Mouse (Mus musculus): ENCODE data around the gene Tanc1. TPM values are rescaled to one million over a fixed set of nuclear protein-coding genes. Genes with fewer than 3 reads are reported as not detected.

Gene Tanc1
- polyA plus RNA-seq, 1 experiment from 2014 or later, result 29.8 TPM

DNA sequence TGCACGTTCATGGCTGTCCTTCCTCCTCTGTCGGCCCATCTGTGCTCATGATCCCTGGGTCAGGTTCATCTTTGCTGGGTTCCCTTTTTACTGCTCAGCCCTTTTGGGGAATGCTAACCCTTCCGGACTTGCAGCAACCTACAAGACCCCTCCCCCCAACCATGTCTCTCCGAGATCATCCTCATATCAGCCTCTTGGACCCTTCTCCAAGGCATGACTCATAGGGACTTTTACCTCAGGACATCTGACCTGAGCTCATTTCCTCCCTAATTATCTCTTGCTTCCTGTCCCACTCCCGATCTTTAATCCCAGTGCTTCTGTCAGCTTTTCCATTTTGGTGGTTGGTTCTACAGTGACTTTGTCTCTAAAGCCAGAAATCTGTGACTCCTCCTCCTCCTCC lies 68.9 kb downstream of the Tanc1 start:
- Histone ChIP-seq H3K4me2 (ENCODE audit: low read length) (no peak overlapping the region), H3K9me3 (replicated peaks; ENCODE audit: low read length) (no peaks in the 10 kb centered on the region), H3K4me1 (replicated peaks; ENCODE audit: insufficient read depth, low read length) (peaks cover 18% of the 10 kb centered on the region), H3K27me3 (ENCODE audit: insufficient read depth, low read length) (no peaks in the 10 kb centered on the region), H3K36me3 (ENCODE audit: insufficient read depth, low read length) (no peaks in the 10 kb centered on the region), H3K9ac (ENCODE audit: low read depth, low read length) (no peak overlapping the region), H3K27ac (no peak overlapping the region), H3K4me3 (replicated peaks; ENCODE audit: low read depth, low read length) (no peak overlapping the region)
- no peak for TF ChIP-seq CTCF (IDR thresholded peaks at IDR 0.05; ENCODE audit: low read depth)
- WGBS, result 58% methylated on average over 5 of the region's 5 CpGs
- no peak for DNase-seq (ENCODE audit: low spot score)
- ATAC-seq (replicated peaks; ENCODE audit: low FRiP score, low read depth), result no peak

DNA sequence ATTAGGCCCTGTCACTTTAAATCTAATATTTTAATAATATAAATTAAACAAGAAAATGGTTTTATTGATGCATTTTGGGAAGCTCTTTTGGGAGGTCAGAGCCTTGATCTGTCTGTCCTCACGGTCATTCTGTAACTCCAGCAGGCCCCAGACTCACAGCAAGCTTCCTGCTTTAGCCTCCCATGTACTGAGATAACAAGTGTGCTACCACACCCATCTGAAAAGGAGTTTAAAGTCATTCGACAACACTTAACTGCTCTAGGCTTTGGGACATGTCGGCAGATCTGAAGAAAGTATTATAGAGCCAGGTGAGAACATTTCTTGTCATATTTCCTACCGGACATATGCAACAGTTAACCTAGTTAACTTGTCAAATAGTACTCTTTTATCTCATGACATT lies 69.3 kb downstream of the Tanc1 start:
- no peak overlapping the region for H3K9ac ChIP-seq (ENCODE audit: low read depth, low read length)
- no peak overlapping the region for H3K4me2 ChIP-seq (ENCODE audit: low read length)
- 78% methylated on average over 4 of the region's 4 CpGs for WGBS
- no peaks in the 10 kb centered on the region for H3K27me3 ChIP-seq (ENCODE audit: insufficient read depth, low read length)
- no peak for TF ChIP-seq CTCF (IDR thresholded peaks at IDR 0.05; ENCODE audit: low read depth)
- H3K9me3 ChIP-seq (replicated peaks; ENCODE audit: low read length), result no peaks in the 10 kb centered on the region
- H3K4me3 ChIP-seq (replicated peaks; ENCODE audit: low read depth, low read length), result no peak overlapping the region
- ATAC-seq (replicated peaks; ENCODE audit: low FRiP score, low read depth) (no peak), DNase-seq (ENCODE audit: low spot score) (no peak)
- H3K36me3 ChIP-seq (ENCODE audit: insufficient read depth, low read length), result no peaks in the 10 kb centered on the region
- no peak overlapping the region for H3K27ac ChIP-seq
- peaks cover 14% of the 10 kb centered on the region for H3K4me1 ChIP-seq (replicated peaks; ENCODE audit: insufficient read depth, low read length)

DNA sequence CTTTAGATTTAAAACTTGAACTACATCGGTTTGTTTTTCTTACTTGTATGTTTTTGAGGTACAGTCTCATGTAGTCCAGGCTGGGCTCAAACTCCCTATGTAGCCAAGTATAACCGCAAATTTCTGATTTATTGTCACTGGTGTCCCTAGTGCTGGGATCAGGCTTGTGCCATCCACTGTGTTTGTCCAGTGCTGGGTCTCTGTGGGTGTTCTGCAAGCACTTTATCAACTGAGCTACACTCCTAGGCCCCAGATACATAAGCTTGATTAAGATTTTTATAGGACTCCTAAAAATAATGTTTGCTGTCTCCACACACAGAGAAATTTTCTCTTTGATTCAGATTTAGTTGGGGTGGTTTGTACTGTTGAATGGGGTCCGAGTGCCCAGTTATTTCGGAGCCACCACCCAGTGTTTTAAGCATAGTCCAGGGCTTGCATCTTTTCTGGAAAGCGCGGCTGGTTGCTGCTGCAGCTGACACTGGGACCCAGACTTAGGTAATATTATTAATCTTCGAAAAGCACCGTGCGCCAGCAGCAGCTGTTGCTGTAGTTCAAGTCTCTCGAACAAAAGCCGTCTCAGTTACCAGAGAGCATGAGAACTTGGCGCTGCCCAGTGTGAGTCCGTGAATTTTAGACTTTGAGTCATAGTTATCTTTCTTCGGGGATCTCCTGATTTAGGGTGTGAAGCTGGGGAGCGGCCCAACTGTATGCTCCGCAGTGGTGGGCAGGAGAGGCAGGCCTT lies 73.2 kb downstream of the Tanc1 start:
- WGBS, result 74% methylated on average over 16 of the region's 16 CpGs
- no peak for ATAC-seq (replicated peaks; ENCODE audit: low FRiP score, low read depth)
- H3K4me2 ChIP-seq (ENCODE audit: low read length), result no peak overlapping the region
- no peaks in the 10 kb centered on the region for H3K9me3 ChIP-seq (replicated peaks; ENCODE audit: low read length)
- H3K4me1 ChIP-seq (replicated peaks; ENCODE audit: insufficient read depth, low read length), result peaks cover 9% of the 10 kb centered on the region; the same call in 1 of the 2 replicates
- H3K4me3 ChIP-seq (replicated peaks; ENCODE audit: low read depth, low read length), result no peak overlapping the region
- no peak for TF ChIP-seq CTCF (IDR thresholded peaks at IDR 0.05; ENCODE audit: low read depth)
- H3K9ac ChIP-seq (ENCODE audit: low read depth, low read length), result no peak overlapping the region
- H3K27ac ChIP-seq, result no peak overlapping the region
- no peaks in the 10 kb centered on the region for H3K27me3 ChIP-seq (ENCODE audit: insufficient read depth, low read length)
- DNase-seq (ENCODE audit: low spot score), result no peak
- no peaks in the 10 kb centered on the region for H3K36me3 ChIP-seq (ENCODE audit: insufficient read depth, low read length)

DNA sequence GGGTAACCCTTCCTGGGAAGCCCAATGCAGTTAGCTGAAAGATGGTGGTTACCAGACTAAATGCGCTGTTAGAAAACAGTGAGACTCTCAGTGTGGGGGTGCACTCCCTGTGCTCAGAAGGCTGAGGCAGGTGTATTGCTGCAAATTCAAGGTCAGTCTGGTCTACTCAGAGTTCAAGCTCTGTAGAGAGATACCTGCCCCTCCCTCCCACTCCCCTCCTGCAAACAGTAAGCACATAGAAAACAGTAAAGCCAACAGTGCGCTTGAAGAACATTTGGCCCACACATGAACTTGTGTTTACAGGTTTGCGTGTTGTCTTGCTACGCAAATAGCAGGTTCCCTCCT lies 73.7 kb downstream of the Tanc1 start:
- no peak for DNase-seq (ENCODE audit: low spot score)
- Histone ChIP-seq H3K27me3 (ENCODE audit: insufficient read depth, low read length) (no peaks in the 10 kb centered on the region), H3K27ac (no peak overlapping the region), H3K4me2 (ENCODE audit: low read length) (no peak overlapping the region), H3K36me3 (ENCODE audit: insufficient read depth, low read length) (no peaks in the 10 kb centered on the region), H3K4me1 (replicated peaks; ENCODE audit: insufficient read depth, low read length) (peaks cover 7% of the 10 kb centered on the region; the same call in 1 of the 2 replicates), H3K9ac (ENCODE audit: low read depth, low read length) (no peak overlapping the region), H3K9me3 (replicated peaks; ENCODE audit: low read length) (no peaks in the 10 kb centered on the region), H3K4me3 (replicated peaks; ENCODE audit: low read depth, low read length) (no peak overlapping the region)
- WGBS, result 92% methylated on average over 4 of the region's 4 CpGs
- ATAC-seq (replicated peaks; ENCODE audit: low FRiP score, low read depth), result no peak
- no peak for TF ChIP-seq CTCF (IDR thresholded peaks at IDR 0.05; ENCODE audit: low read depth)

DNA sequence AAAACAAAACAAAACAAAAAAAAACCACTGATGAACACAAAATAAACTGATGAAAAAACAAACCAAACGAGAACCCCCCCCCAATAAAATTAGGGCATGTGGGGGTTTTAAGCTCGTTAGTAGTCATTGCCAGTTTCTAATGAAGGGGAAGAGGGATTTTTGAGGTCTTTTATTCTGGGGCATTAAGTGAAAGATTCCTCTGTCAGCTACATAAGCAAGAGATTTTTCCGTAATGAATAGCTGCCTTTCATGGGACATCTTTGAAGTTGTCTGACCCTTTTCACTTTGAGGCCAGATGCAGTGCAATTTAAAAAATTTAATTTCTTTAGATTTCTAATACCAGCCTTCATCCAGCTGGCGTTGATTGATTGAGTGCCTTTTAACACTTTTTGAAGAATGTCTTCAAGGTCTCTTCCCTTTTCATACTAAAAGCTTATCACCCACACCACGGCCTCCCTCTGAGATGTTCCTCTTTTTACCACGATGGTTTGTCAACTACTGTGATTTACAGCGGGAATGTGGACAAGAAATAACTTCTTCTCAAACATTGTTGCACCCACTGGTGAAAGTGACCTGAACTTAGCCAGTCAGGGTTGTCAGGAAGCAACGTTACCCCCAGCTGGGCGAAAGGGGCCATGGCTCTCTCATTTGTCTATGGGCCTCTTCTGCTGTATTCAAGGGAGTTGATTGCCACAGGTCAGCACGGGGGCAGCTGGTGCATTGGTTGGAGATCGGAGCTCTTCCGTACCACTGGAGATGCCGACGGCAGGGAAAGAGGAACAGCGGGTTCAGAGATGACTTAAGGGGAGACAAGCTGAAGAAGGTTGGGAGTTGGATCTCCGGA lies 76.6 kb downstream of the Tanc1 start:
- H3K4me2 ChIP-seq (ENCODE audit: low read length), result no peak overlapping the region
- DNase-seq (ENCODE audit: low spot score) (no peak), ATAC-seq (replicated peaks; ENCODE audit: low FRiP score, low read depth) (no peak)
- H3K36me3 ChIP-seq (ENCODE audit: insufficient read depth, low read length), result no peaks in the 10 kb centered on the region
- H3K4me1 ChIP-seq (replicated peaks; ENCODE audit: insufficient read depth, low read length), result peaks cover 6% of the 10 kb centered on the region; the same call in 1 of the 2 replicates
- no peaks in the 10 kb centered on the region for H3K27me3 ChIP-seq (ENCODE audit: insufficient read depth, low read length)
- H3K4me3 ChIP-seq (replicated peaks; ENCODE audit: low read depth, low read length), result no peak overlapping the region
- 67% methylated on average over 16 of the region's 16 CpGs for WGBS
- no peak for TF ChIP-seq CTCF (IDR thresholded peaks at IDR 0.05; ENCODE audit: low read depth)
- H3K27ac ChIP-seq, result no peak overlapping the region
- no peaks in the 10 kb centered on the region for H3K9me3 ChIP-seq (replicated peaks; ENCODE audit: low read length)
- H3K9ac ChIP-seq (ENCODE audit: low read depth, low read length), result no peak overlapping the region

DNA sequence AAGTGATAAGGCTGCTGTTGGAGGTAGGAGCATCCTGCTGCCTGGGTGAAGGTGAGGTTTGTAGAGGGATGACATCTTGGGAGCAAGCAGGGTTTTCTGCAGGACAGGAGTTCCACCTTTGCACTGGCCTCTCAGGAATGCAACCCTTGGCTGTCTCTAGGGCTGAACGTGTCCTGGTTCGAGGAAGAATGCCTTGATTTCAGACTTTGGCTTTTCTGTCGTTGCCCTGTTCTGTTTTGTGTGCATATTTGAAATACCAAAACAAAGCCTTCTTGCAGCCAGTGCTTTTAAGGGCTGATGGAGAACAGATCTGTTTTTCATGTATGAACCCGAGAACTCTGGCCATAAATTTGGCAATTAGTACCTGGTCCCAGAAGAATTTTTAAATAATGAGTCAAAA lies 79.3 kb downstream of the Tanc1 start:
- H3K27ac ChIP-seq, result peak overlapping the region; percentile 51; the same call in 1 of the 2 replicates
- H3K4me2 ChIP-seq (ENCODE audit: low read length), result no peak overlapping the region
- no peak overlapping the region for H3K4me3 ChIP-seq (replicated peaks; ENCODE audit: low read depth, low read length)
- no peak overlapping the region for H3K9ac ChIP-seq (ENCODE audit: low read depth, low read length)
- H3K9me3 ChIP-seq (replicated peaks; ENCODE audit: low read length), result no peaks in the 10 kb centered on the region
- ATAC-seq (replicated peaks; ENCODE audit: low FRiP score, low read depth) (peak; percentile 46; the same call in 1 of the 2 replicates), DNase-seq (ENCODE audit: low spot score) (peak; percentile 71)
- TF ChIP-seq CTCF (IDR thresholded peaks at IDR 0.05; ENCODE audit: low read depth), result no peak
- 11% methylated on average over 4 of the region's 4 CpGs for WGBS
- H3K36me3 ChIP-seq (ENCODE audit: insufficient read depth, low read length), result no peaks in the 10 kb centered on the region
- peaks cover 6% of the 10 kb centered on the region; the same call in 1 of the 2 replicates for H3K4me1 ChIP-seq (replicated peaks; ENCODE audit: insufficient read depth, low read length)
- no peaks in the 10 kb centered on the region for H3K27me3 ChIP-seq (ENCODE audit: insufficient read depth, low read length)

Measured in kidney, postnatal 0 days (tissue).